Mouse (Mus musculus): ENCODE data around the gene Notch2. TPM values are rescaled to one million over a fixed set of nuclear protein-coding genes. Genes with fewer than 3 reads are reported as not detected.

Gene Notch2
- polyA plus RNA-seq, 1 experiment from 2014 or later = 33.4 TPM

- no peak overlapping the region for H3K4me3 ChIP-seq (ENCODE audit: inconsistent target)
- WGBS (ENCODE audit: missing documents) = 81% methylated on average over 4 of the region's 4 CpGs
- no peaks in the 10 kb centered on the region for H3K36me3 ChIP-seq (ENCODE audit: inconsistent target)
- H3K27ac ChIP-seq = no peak overlapping the region
- H3K79me2 ChIP-seq (ENCODE audit: inconsistent target) = peaks cover 100% of the 10 kb centered on the region
These were observed 45.7 kb downstream of the Notch2 start for GRCm38 (mm10) chr3:98059076-98059475.

- 51% methylated on average over 6 of the region's 7 CpGs for WGBS (ENCODE audit: missing documents)
- H3K27ac ChIP-seq = no peak overlapping the region
- H3K36me3 ChIP-seq (ENCODE audit: inconsistent target) = no peaks in the 10 kb centered on the region
- H3K79me2 ChIP-seq (ENCODE audit: inconsistent target) = peaks cover 100% of the 10 kb centered on the region
- no peak overlapping the region for H3K4me3 ChIP-seq (ENCODE audit: inconsistent target)
These were observed 47.8 kb downstream of the Notch2 start for GRCm38 (mm10) chr3:98060981-98061660.

- Histone ChIP-seq H3K79me2 (ENCODE audit: inconsistent target) (peaks cover 100% of the 10 kb centered on the region), H3K27ac (no peak overlapping the region), H3K4me3 (ENCODE audit: inconsistent target) (no peak overlapping the region), H3K36me3 (ENCODE audit: inconsistent target) (no peaks in the 10 kb centered on the region)
- WGBS (ENCODE audit: missing documents) = 76% methylated on average over 13 of the region's 13 CpGs
These were observed 48.5 kb downstream of the Notch2 start for GRCm38 (mm10) chr3:98061661-98062330.

GRCm38 (mm10) chr3:98062591-98063185, 49.4 kb downstream of the Notch2 start:
- H3K36me3 ChIP-seq (ENCODE audit: inconsistent target) = no peaks in the 10 kb centered on the region
- H3K4me3 ChIP-seq (ENCODE audit: inconsistent target) = no peak overlapping the region
- H3K27ac ChIP-seq = no peak overlapping the region
- H3K79me2 ChIP-seq (ENCODE audit: inconsistent target) = peaks cover 100% of the 10 kb centered on the region
- WGBS (ENCODE audit: missing documents) = 29% methylated on average over 1 of the region's 1 CpGs

- Histone ChIP-seq H3K27ac (no peak overlapping the region), H3K36me3 (ENCODE audit: inconsistent target) (no peaks in the 10 kb centered on the region; the same call in 1 of the 2 replicates), H3K79me2 (ENCODE audit: inconsistent target) (peaks cover 100% of the 10 kb centered on the region), H3K4me3 (ENCODE audit: inconsistent target) (no peak overlapping the region)
- 42% methylated on average over 8 of the region's 8 CpGs for WGBS (ENCODE audit: missing documents)
These were observed 50.0 kb downstream of the Notch2 start for GRCm38 (mm10) chr3:98063186-98063771.

GRCm38 (mm10) chr3:98063833-98064232, 50.5 kb downstream of the Notch2 start:
- no peak overlapping the region for H3K27ac ChIP-seq

GRCm38 (mm10) chr3:98065004-98065403, 51.7 kb downstream of the Notch2 start:
- Histone ChIP-seq H3K79me2 (ENCODE audit: inconsistent target) (peaks cover 98% of the 10 kb centered on the region), H3K27ac (no peak overlapping the region), H3K4me3 (ENCODE audit: inconsistent target) (no peak overlapping the region), H3K36me3 (ENCODE audit: inconsistent target) (no peaks in the 10 kb centered on the region; the same call in 1 of the 2 replicates)
- 88% methylated on average over 8 of the region's 8 CpGs for whole genome bisulfite sequencing (ENCODE audit: missing documents)

More at GRCm38 (mm10) chr3:98063833-98064232, 50.5 kb downstream of the Notch2 start:
- no peaks in the 10 kb centered on the region; the same call in 1 of the 2 replicates for H3K36me3 ChIP-seq (ENCODE audit: inconsistent target)
- H3K4me3 ChIP-seq (ENCODE audit: inconsistent target) = no peak overlapping the region
- H3K79me2 ChIP-seq (ENCODE audit: inconsistent target) = peaks cover 98% of the 10 kb centered on the region
- WGBS (ENCODE audit: missing documents) = 47% methylated on average over 9 of the region's 9 CpGs

GRCm38 (mm10) chr3:98066434-98066833, 53.1 kb downstream of the Notch2 start:
- Histone ChIP-seq H3K36me3 (ENCODE audit: inconsistent target) (peaks cover 12% of the 10 kb centered on the region; the same call in 1 of the 2 replicates), H3K79me2 (ENCODE audit: inconsistent target) (peaks cover 98% of the 10 kb centered on the region), H3K4me3 (ENCODE audit: inconsistent target) (no peak overlapping the region), H3K27ac (no peak overlapping the region)
- 33% methylated on average over 3 of the region's 3 CpGs for WGBS (ENCODE audit: missing documents)

GRCm38 (mm10) chr3:98067413-98067812, 54.1 kb downstream of the Notch2 start:
- peaks cover 98% of the 10 kb centered on the region for H3K79me2 ChIP-seq (ENCODE audit: inconsistent target)
- no peak overlapping the region for H3K27ac ChIP-seq
- 85% methylated on average over 3 of the region's 3 CpGs for WGBS (ENCODE audit: missing documents)
- H3K4me3 ChIP-seq (ENCODE audit: inconsistent target) = no peak overlapping the region
- H3K36me3 ChIP-seq (ENCODE audit: inconsistent target) = peaks cover 22% of the 10 kb centered on the region

GRCm38 (mm10) chr3:98067852-98068491, 54.6 kb downstream of the Notch2 start:
- peaks cover 98% of the 10 kb centered on the region for H3K79me2 ChIP-seq (ENCODE audit: inconsistent target)
- WGBS (ENCODE audit: missing documents) = 38% methylated on average over 12 of the region's 12 CpGs
- H3K36me3 ChIP-seq (ENCODE audit: inconsistent target) = peaks cover 28% of the 10 kb centered on the region
- H3K4me3 ChIP-seq (ENCODE audit: inconsistent target) = no peak overlapping the region
- no peak overlapping the region for H3K27ac ChIP-seq

- H3K4me3 ChIP-seq (ENCODE audit: inconsistent target) = no peak overlapping the region
- H3K27ac ChIP-seq = no peak overlapping the region
- H3K36me3 ChIP-seq (ENCODE audit: inconsistent target) = peaks cover 40% of the 10 kb centered on the region
- H3K79me2 ChIP-seq (ENCODE audit: inconsistent target) = peaks cover 98% of the 10 kb centered on the region
- WGBS (ENCODE audit: missing documents) = 53% methylated on average over 7 of the region's 7 CpGs
These were observed 55.8 kb downstream of the Notch2 start for GRCm38 (mm10) chr3:98069161-98069560.

GRCm38 (mm10) chr3:98069856-98070255, 56.5 kb downstream of the Notch2 start:
- Histone ChIP-seq H3K27ac (no peak overlapping the region), H3K36me3 (ENCODE audit: inconsistent target) (peaks cover 46% of the 10 kb centered on the region), H3K79me2 (ENCODE audit: inconsistent target) (peaks cover 98% of the 10 kb centered on the region), H3K4me3 (ENCODE audit: inconsistent target) (no peak overlapping the region)
- 78% methylated on average over 3 of the region's 3 CpGs for WGBS (ENCODE audit: missing documents)

- H3K27ac ChIP-seq = no peak overlapping the region
- H3K4me3 ChIP-seq (ENCODE audit: inconsistent target) = no peak overlapping the region
- peaks cover 96% of the 10 kb centered on the region for H3K79me2 ChIP-seq (ENCODE audit: inconsistent target)
- H3K36me3 ChIP-seq (ENCODE audit: inconsistent target) = peaks cover 68% of the 10 kb centered on the region
- WGBS (ENCODE audit: missing documents) = 94% methylated on average over 8 of the region's 8 CpGs
These were observed 59.2 kb downstream of the Notch2 start for GRCm38 (mm10) chr3:98072570-98072969.

- 98% methylated on average over 4 of the region's 4 CpGs for WGBS (ENCODE audit: missing documents)
- H3K36me3 ChIP-seq (ENCODE audit: inconsistent target) = peaks cover 78% of the 10 kb centered on the region
- H3K4me3 ChIP-seq (ENCODE audit: inconsistent target) = no peak overlapping the region
- no peak overlapping the region for H3K27ac ChIP-seq
- H3K79me2 ChIP-seq (ENCODE audit: inconsistent target) = peaks cover 96% of the 10 kb centered on the region
These were observed 60.2 kb downstream of the Notch2 start for GRCm38 (mm10) chr3:98073545-98073944.

All from macrophage (primary cell).